Mouse (Mus musculus): ENCODE data around the gene Gm5129.
"Not testable (repeated sequence)": the region's sequence is repeated elsewhere in the genome, so short reads cannot be mapped to it uniquely, and the experiment has no call there.

Gm5129 gene

GRCm38 (mm10) chr5:29735557-29736061 is at the start of gene Gm5129, which contains the start of gene Dnajb6:
TSS of gene Gm5129 (minus strand) at chr5:29735936.
TSS of gene Dnajb6 (plus strand) at chr5:29735688.
- DNase-seq (ENCODE audit: low spot score) = peak; percentile 91

- DNase-seq (ENCODE audit: low spot score) = not testable (repeated sequence)
These were observed 49.2 kb upstream of the Gm5129 start for GRCm38 (mm10) chr5:29784906-29785305.

GRCm38 (mm10) chr5:29782261-29782660 is 46.5 kb upstream of the Gm5129 start:
- no peak for DNase-seq (ENCODE audit: low spot score)

GRCm38 (mm10) chr5:29779733-29780132 is 44.0 kb upstream of the Gm5129 start:
- DNase-seq (ENCODE audit: low spot score) = not testable (repeated sequence)

- no peak for DNase-seq (ENCODE audit: low spot score)
These were observed 42.3 kb upstream of the Gm5129 start for GRCm38 (mm10) chr5:29778029-29778428.

- no peak for DNase-seq (ENCODE audit: low spot score)
These were observed 39.7 kb upstream of the Gm5129 start for GRCm38 (mm10) chr5:29775437-29775836.

- DNase-seq (ENCODE audit: low spot score) = no peak
These were observed 37.9 kb upstream of the Gm5129 start for GRCm38 (mm10) chr5:29773460-29774150.

- DNase-seq (ENCODE audit: low spot score) = no peak
These were observed 37.1 kb upstream of the Gm5129 start for GRCm38 (mm10) chr5:29772651-29773330.

GRCm38 (mm10) chr5:29772038-29772437 is 36.3 kb upstream of the Gm5129 start:
- no peak for DNase-seq (ENCODE audit: low spot score)

GRCm38 (mm10) chr5:29770935-29771334 is 35.2 kb upstream of the Gm5129 start:
- DNase-seq (ENCODE audit: low spot score) = no peak

- no peak for DNase-seq (ENCODE audit: low spot score)
These were observed 23.6 kb upstream of the Gm5129 start for GRCm38 (mm10) chr5:29759318-29759717.

- no peak for DNase-seq (ENCODE audit: low spot score)
These were observed 17.2 kb upstream of the Gm5129 start for GRCm38 (mm10) chr5:29752894-29753293.

- DNase-seq (ENCODE audit: low spot score) = no peak
These were observed 15.6 kb upstream of the Gm5129 start for GRCm38 (mm10) chr5:29751306-29751705.

- DNase-seq (ENCODE audit: low spot score) = no peak
These were observed 11.9 kb upstream of the Gm5129 start for GRCm38 (mm10) chr5:29747661-29748060.

GRCm38 (mm10) chr5:29741093-29741492 is 5.4 kb upstream of the Gm5129 start:
- no peak for DNase-seq (ENCODE audit: low spot score)

- DNase-seq (ENCODE audit: low spot score) = no peak
These were observed 4.9 kb upstream of the Gm5129 start for GRCm38 (mm10) chr5:29740651-29741050.

GRCm38 (mm10) chr5:29738076-29738475 is 2.3 kb upstream of the Gm5129 start:
- DNase-seq (ENCODE audit: low spot score) = no peak

GRCm38 (mm10) chr5:29737471-29737870 is 1.7 kb upstream of the Gm5129 start:
- DNase-seq (ENCODE audit: low spot score) = no peak

GRCm38 (mm10) chr5:29736942-29737341 is 1.2 kb upstream of the Gm5129 start:
- DNase-seq (ENCODE audit: low spot score) = no peak

GRCm38 (mm10) chr5:29736073-29736900 is 551 bp upstream of the Gm5129 start:
- DNase-seq (ENCODE audit: low spot score) = peak; percentile 32

GRCm38 (mm10) chr5:29734831-29735510 is 765 bp downstream of the Gm5129 start:
- DNase-seq (ENCODE audit: low spot score) = no peak

- DNase-seq (ENCODE audit: low spot score) = not testable (repeated sequence)
These were observed 9.7 kb downstream of the Gm5129 start for GRCm38 (mm10) chr5:29726070-29726469.
